9 mouse cellular contexts compared by ENCODE assay signal in genomic region chrX:60503995-60504394, GRCm38 (mm10). TPM values are rescaled to one million over a fixed set of nuclear protein-coding genes. Genes with fewer than 3 reads are reported as not detected.
A peak's percentile ranks its signal among the peaks of the same experiment; 100 is the strongest.
DNase-seq lines count a peak whose midpoint lies in the region; ATAC-seq and TF ChIP-seq lines count a peak whose summit lies in the region.
"Had no signal": no experiment of that assay in that cellular context is flagged by ENCODE, and none has a peak within 500 bp of the region (broad histone marks: within the 10 kb centered on the region; RNA-seq: fewer than 3 reads in every experiment).

No protein-coding gene starts in this region.

- H3K9ac ChIP-seq in midbrain, embryonic 11.5 days (ENCODE audit: low read length): no peak overlapping the region
- H3K9ac ChIP-seq in midbrain, embryonic 15.5 days: no peak overlapping the region
- H3K9ac ChIP-seq in embryonic facial prominence, embryonic 14.5 days (ENCODE audit: low read depth, low read length): no peak overlapping the region
- H3K9ac ChIP-seq: embryonic facial prominence, embryonic 15.5 days had no signal

- H3K27me3 ChIP-seq in midbrain, embryonic 11.5 days (ENCODE audit: control insufficient read depth, insufficient read depth, low read length): no peaks in the 10 kb centered on the region
- no peaks in the 10 kb centered on the region for H3K27me3 ChIP-seq in midbrain, embryonic 15.5 days (replicated peaks)
- no peaks in the 10 kb centered on the region for H3K27me3 ChIP-seq in embryonic facial prominence, embryonic 14.5 days (replicated peaks; ENCODE audit: control insufficient read depth, insufficient read depth, low read length)
- H3K27me3 ChIP-seq: embryonic facial prominence, embryonic 15.5 days had no signal

- no peak overlapping the region for H3K27ac ChIP-seq in midbrain, embryonic 11.5 days (ENCODE audit: low read depth, low read length)
- no peak overlapping the region for H3K27ac ChIP-seq in midbrain, embryonic 15.5 days
- H3K27ac ChIP-seq in bone marrow, adult 2 months (ENCODE audit: control insufficient read depth, insufficient read depth, low read depth, low read length, poor library complexity): no peak overlapping the region
- H3K27ac ChIP-seq in embryonic facial prominence, embryonic 14.5 days (replicated peaks; ENCODE audit: low read depth, low read length): no peak overlapping the region
- H3K27ac ChIP-seq: embryonic facial prominence, embryonic 15.5 days had no signal

- H3K4me1 ChIP-seq in midbrain, embryonic 11.5 days (ENCODE audit: control insufficient read depth, insufficient read depth, low read length): no peaks in the 10 kb centered on the region
- no peaks in the 10 kb centered on the region for H3K4me1 ChIP-seq in midbrain, embryonic 15.5 days
- H3K4me1 ChIP-seq in bone marrow, adult 2 months (ENCODE audit: control insufficient read depth, insufficient read depth, low read length): no peaks in the 10 kb centered on the region
- no peaks in the 10 kb centered on the region for H3K4me1 ChIP-seq in embryonic facial prominence, embryonic 14.5 days (ENCODE audit: control insufficient read depth, insufficient read depth, low read length)
- H3K4me1 ChIP-seq: embryonic facial prominence, embryonic 15.5 days had no signal

- DNase-seq in midbrain, embryonic 11.5 days (ENCODE audit: low spot score, missing footprints): peak; percentile 82
- DNase-seq in embryonic facial prominence, embryonic 14.5 days (ENCODE audit: low spot score): peak; percentile 11
- DNase-seq in induced T-regulatory cell, adult 2 months (ENCODE audit: low read depth): peak; percentile 0
- DNase-seq in lung, postnatal 10 days: peak; percentile 8
- no peak for DNase-seq in spleen, postnatal 14 days (ENCODE audit: low spot score in 2 of 2)

- no peak overlapping the region for H3K4me2 ChIP-seq in midbrain, embryonic 11.5 days
- no peak overlapping the region for H3K4me2 ChIP-seq in midbrain, embryonic 15.5 days
- no peak overlapping the region for H3K4me2 ChIP-seq in embryonic facial prominence, embryonic 14.5 days (ENCODE audit: low read depth, low read length)
- H3K4me2 ChIP-seq: embryonic facial prominence, embryonic 15.5 days had no signal

- H3K36me3 ChIP-seq in midbrain, embryonic 11.5 days (ENCODE audit: control insufficient read depth, insufficient read depth, low read length): no peaks in the 10 kb centered on the region
- no peaks in the 10 kb centered on the region for H3K36me3 ChIP-seq in midbrain, embryonic 15.5 days (replicated peaks)
- no peaks in the 10 kb centered on the region for H3K36me3 ChIP-seq in embryonic facial prominence, embryonic 14.5 days (ENCODE audit: control insufficient read depth, insufficient read depth, low read length)
- H3K36me3 ChIP-seq: embryonic facial prominence, embryonic 15.5 days had no signal

- no peaks in the 10 kb centered on the region for H3K9me3 ChIP-seq in midbrain, embryonic 11.5 days (ENCODE audit: control insufficient read depth, low read length)
- H3K9me3 ChIP-seq in midbrain, embryonic 15.5 days: no peaks in the 10 kb centered on the region
- no peaks in the 10 kb centered on the region for H3K9me3 ChIP-seq in embryonic facial prominence, embryonic 14.5 days (ENCODE audit: control insufficient read depth, low read length)
- H3K9me3 ChIP-seq: embryonic facial prominence, embryonic 15.5 days had no signal

- peak; percentile 85 for ATAC-seq in midbrain, embryonic 11.5 days (ENCODE audit: low FRiP score)
- ATAC-seq in midbrain, embryonic 15.5 days (replicated peaks): no peak
- peak; percentile 55; the same call in 1 of the 2 replicates for ATAC-seq in embryonic facial prominence, embryonic 14.5 days (ENCODE audit: low read depth)

- TF ChIP-seq CTCF in bone marrow, adult 2 months (IDR thresholded peaks at IDR 0.05; ENCODE audit: control insufficient read depth, insufficient read depth, low read length): peak; percentile 14; the same call in 1 of the 2 replicates

- H3K4me3 ChIP-seq in midbrain, embryonic 11.5 days (ENCODE audit: low read depth, low read length): no peak overlapping the region
- no peak overlapping the region for H3K4me3 ChIP-seq in midbrain, embryonic 15.5 days
- no peak overlapping the region for H3K4me3 ChIP-seq in bone marrow, adult 2 months (replicated peaks; ENCODE audit: control insufficient read depth, low read depth, low read length)
- H3K4me3 ChIP-seq in embryonic facial prominence, embryonic 14.5 days (ENCODE audit: low read depth, low read length): no peak overlapping the region
- H3K4me3 ChIP-seq: embryonic facial prominence, embryonic 15.5 days had no signal

- TF ChIP-seq POLR2A in bone marrow, adult 2 months (IDR thresholded peaks at IDR 0.05; ENCODE audit: borderline replicate concordance, control insufficient read depth, low read depth, low read length): no peak

RNA-seq across cellular contexts. Expression of gene Gm7073, which starts 35.1 kb away (rescaled TPM):
- not detected in 2 replicates for polyA plus RNA-seq in midbrain, embryonic 11.5 days (2014; fragmentation: Nextera tagmentation; extraction: Ambion mirVana)
- polyA plus RNA-seq in midbrain, embryonic 15.5 days (2015; fragmentation: Nextera tagmentation; extraction: Ambion mirVana): not detected in 2 replicates
- polyA plus RNA-seq in bone marrow, adult 2 months (2011; ENCODE audit: insufficient read depth, insufficient read length, low replicate concordance, missing spikeins): not detected in 2 replicates
- not detected in 2 replicates for polyA plus RNA-seq in embryonic facial prominence, embryonic 14.5 days (2014; fragmentation: Nextera tagmentation; extraction: Ambion mirVana)
- polyA plus RNA-seq: embryonic facial prominence, embryonic 15.5 days; limb, embryonic 14.5 days had no signal

Comparison
In these comparisons a context has a peak if more than half of its experiments do, and no peak if none do; other contexts are left out.
1. DNase-seq: peak in midbrain, embryonic 11.5 days (single experiment), embryonic facial prominence, embryonic 14.5 days (single experiment), induced T-regulatory cell, adult 2 months (single experiment) and lung, postnatal 10 days (single experiment); none in spleen, postnatal 14 days (0 of 2).